In the genomic region with DNA sequence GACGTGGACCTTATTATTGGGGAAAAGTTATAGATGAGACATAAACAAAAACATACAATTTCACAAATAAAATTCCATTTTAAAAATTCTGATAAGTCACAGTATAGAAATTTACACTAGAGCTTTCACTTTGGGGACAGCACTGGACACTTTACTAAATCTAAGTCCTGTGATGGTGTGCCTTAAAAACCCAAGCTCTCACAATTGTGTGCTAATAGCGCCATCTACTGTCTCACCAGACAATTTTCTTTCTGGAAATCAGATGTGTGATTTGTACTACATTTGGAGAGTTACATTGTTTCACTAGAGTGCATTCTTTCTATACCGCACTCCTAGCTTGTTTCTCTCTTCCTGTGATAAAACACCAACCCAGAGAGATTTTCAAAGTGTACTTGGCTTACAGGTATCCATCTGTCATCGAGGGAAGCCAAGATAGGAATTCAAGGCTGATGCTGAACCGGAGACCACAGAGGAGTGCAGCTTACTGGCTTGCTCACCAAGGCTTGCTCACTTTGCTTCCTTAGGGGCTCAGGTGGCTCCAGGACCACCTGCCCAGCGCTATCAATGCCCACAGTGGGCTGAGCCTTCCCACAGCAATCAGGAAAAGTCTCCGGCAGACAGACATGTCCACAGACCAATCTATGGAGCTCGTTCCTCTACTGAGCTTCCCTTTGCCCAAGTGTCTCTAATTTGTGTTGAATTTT, we compare ENCODE assay signal across 9 mouse cellular contexts. TPM values are rescaled to one million over a fixed set of nuclear protein-coding genes. Genes with fewer than 3 reads are reported as not detected.
DNase-seq lines count a peak whose midpoint lies in the region; ATAC-seq and TF ChIP-seq lines count a peak whose summit lies in the region.
"Had no signal": no experiment of that assay in that cellular context is flagged by ENCODE, and none has a peak within 500 bp of the region (broad histone marks: within the 10 kb centered on the region; RNA-seq: fewer than 3 reads in every experiment).

No protein-coding gene starts in this region.

- no peak overlapping the region for H3K27ac ChIP-seq in liver, postnatal 0 days (ENCODE audit: low read depth)
- H3K27ac ChIP-seq in liver, embryonic 12.5 days = no peak overlapping the region

- WGBS in liver, postnatal 0 days (ENCODE audit: insufficient replicate concordance) = 43% methylated on average over 8 of the region's 8 CpGs
- 42% methylated on average over 8 of the region's 8 CpGs for WGBS in liver, embryonic 12.5 days (ENCODE audit: insufficient replicate concordance)

- TF ChIP-seq CTCF in liver, postnatal 0 days (IDR thresholded peaks at IDR 0.05; ENCODE audit: low read depth) = peak; percentile 78
- TF ChIP-seq CTCF in brain, embryonic 14.5 days (IDR thresholded peaks at IDR 0.05; ENCODE audit: borderline replicate concordance, extremely low read depth, insufficient read depth, insufficient read length) = peak; percentile 64

- ATAC-seq in liver, postnatal 0 days = no peak
- ATAC-seq in liver, embryonic 12.5 days = no peak

- no peaks in the 10 kb centered on the region for H3K9me3 ChIP-seq in liver, postnatal 0 days (ENCODE audit: low read length)
- no peaks in the 10 kb centered on the region for H3K9me3 ChIP-seq in liver, embryonic 12.5 days (replicated peaks)

- no peak overlapping the region for H3K4me2 ChIP-seq in liver, postnatal 0 days (ENCODE audit: low read depth, low read length)
- no peak overlapping the region for H3K4me2 ChIP-seq in liver, embryonic 12.5 days

- H3K36me3 ChIP-seq in liver, postnatal 0 days (replicated peaks; ENCODE audit: insufficient read depth, low read length) = no peaks in the 10 kb centered on the region
- H3K36me3 ChIP-seq in liver, embryonic 12.5 days = no peaks in the 10 kb centered on the region

- DNase-seq in cerebellum, adult 9-10 months = peak; percentile 33
- no peak for DNase-seq in cerebellum, postnatal 4 days (ENCODE audit: low spot score in 2 of 2)
- no peak for DNase-seq in liver, postnatal 0 days
- DNase-seq in brain, embryonic 14.5 days (ENCODE audit: low read depth) = peak; percentile 83
- DNase-seq in kidney, postnatal 36 days = peak; percentile 42 to 43
- DNase-seq in skeletal muscle tissue, adult 2 months (ENCODE audit: low read depth, low spot score) = peak; percentile 42
- no peak for DNase-seq in urinary bladder, postnatal 36 days (ENCODE audit: low spot score in 2 of 2)

- peaks cover 3% of the 10 kb centered on the region for H3K4me1 ChIP-seq in liver, postnatal 0 days (ENCODE audit: insufficient read depth)
- H3K4me1 ChIP-seq in liver, embryonic 12.5 days = no peaks in the 10 kb centered on the region

- no peak for TF ChIP-seq EP300 in liver, postnatal 0 days (IDR thresholded peaks at IDR 0.05; ENCODE audit: low read depth)

- no peak overlapping the region for H3K4me3 ChIP-seq in liver, postnatal 0 days (ENCODE audit: low read depth, low read length)
- no peak overlapping the region for H3K4me3 ChIP-seq in liver, embryonic 12.5 days
- H3K4me3 ChIP-seq: myocyte had no signal

- TF ChIP-seq POLR2A in brain, embryonic 14.5 days (IDR thresholded peaks at IDR 0.05; ENCODE audit: borderline replicate concordance, extremely low read depth, insufficient read depth, insufficient read length, poor library complexity, severe bottlenecking) = no peak

- H3K9ac ChIP-seq in liver, postnatal 0 days (replicated peaks) = no peak overlapping the region
- no peak overlapping the region for H3K9ac ChIP-seq in liver, embryonic 12.5 days

- no peaks in the 10 kb centered on the region for H3K27me3 ChIP-seq in liver, postnatal 0 days (ENCODE audit: insufficient read depth, low read length)
- H3K27me3 ChIP-seq in liver, embryonic 12.5 days (replicated peaks) = no peaks in the 10 kb centered on the region

RNA-seq across cellular contexts. Expression of gene Cmas, which starts 21.0 kb away (rescaled TPM):
- 107 and 121 TPM in 2 replicates for polyA plus RNA-seq in liver, postnatal 0 days (2015; fragmentation: Nextera tagmentation; extraction: Ambion mirVana)
- 157 and 159 TPM in 2 replicates for polyA plus RNA-seq in liver, embryonic 12.5 days (2016; fragmentation: Nextera tagmentation; extraction: Ambion mirVana)
- 98.2 and 115 TPM in 2 replicates for polyA plus RNA-seq in brain, embryonic 14.5 days (2012; rRNA removed)

RNA-seq across cellular contexts. Expression of gene Abcc9, which starts 33.3 kb away (rescaled TPM):
- 2.9 and 3.2 TPM in 2 replicates for polyA plus RNA-seq in liver, postnatal 0 days (2015; fragmentation: Nextera tagmentation; extraction: Ambion mirVana)
- 2.4 and 2.9 TPM in 2 replicates for polyA plus RNA-seq in liver, embryonic 12.5 days (2016; fragmentation: Nextera tagmentation; extraction: Ambion mirVana)
- polyA plus RNA-seq in brain, embryonic 14.5 days (2012; rRNA removed) = 4.4 and 8.0 TPM in 2 replicates

Comparison
In these comparisons a context has a peak if more than half of its experiments do, and no peak if none do; other contexts are left out.
1. DNase-seq: peak in cerebellum, adult 9-10 months (single experiment), brain, embryonic 14.5 days (single experiment), kidney, postnatal 36 days (2 of 2) and skeletal muscle tissue, adult 2 months (single experiment); none in cerebellum, postnatal 4 days (0 of 2), liver, postnatal 0 days (single experiment) and urinary bladder, postnatal 36 days (0 of 2).